ENCODE assay signal across 15 mouse cellular contexts in the genomic region with DNA sequence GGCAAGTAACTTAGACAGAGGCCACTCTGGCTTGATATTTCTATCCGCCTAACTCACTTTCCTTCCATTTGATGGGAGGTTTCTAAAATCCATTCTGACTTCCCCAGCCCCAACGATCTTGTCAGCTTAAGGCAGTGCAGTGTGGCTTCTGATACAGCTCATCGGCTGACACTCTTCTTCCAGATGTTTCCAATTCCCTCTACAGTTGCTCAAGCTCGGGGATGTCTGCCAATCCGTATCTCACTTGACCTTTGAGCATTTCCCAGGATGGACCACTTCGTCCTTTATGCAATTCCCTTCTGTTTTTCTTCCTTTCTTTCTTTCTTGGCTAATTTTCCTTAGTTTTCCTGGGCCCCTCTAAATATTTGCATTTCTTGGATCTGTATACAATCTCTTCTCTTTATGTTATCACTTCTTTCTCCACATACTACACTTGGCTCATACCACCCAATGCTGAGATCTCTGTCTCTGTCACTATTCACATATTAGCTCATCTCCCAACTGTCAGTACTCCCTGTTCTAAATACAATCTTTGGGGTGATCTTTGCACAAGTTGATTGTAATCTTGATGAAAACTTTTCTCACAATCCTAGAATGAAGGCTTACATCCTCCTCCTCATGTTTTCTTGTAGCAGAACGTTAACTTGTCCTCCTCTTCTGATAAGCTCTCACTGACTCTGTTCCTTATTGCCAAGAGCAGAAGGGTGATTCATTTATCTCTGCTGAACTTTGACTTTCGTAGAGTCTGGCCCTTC.
A peak's percentile ranks its signal among the peaks of the same experiment; 100 is the strongest.
DNase-seq lines count a peak whose midpoint lies in the region; ATAC-seq and TF ChIP-seq lines count a peak whose summit lies in the region.
"Had no signal": no experiment of that assay in that cellular context is flagged by ENCODE, and none has a peak within 500 bp of the region (broad histone marks: within the 10 kb centered on the region; RNA-seq: fewer than 3 reads in every experiment).

No protein-coding gene starts in this region.

- TF ChIP-seq CTCF in lung, postnatal 0 days (IDR thresholded peaks at IDR 0.05): no peak
- no peak for TF ChIP-seq CTCF in stomach, postnatal 0 days (IDR thresholded peaks at IDR 0.05; ENCODE audit: low read depth)

- no peaks in the 10 kb centered on the region for H3K36me3 ChIP-seq in lung, postnatal 0 days (ENCODE audit: insufficient read depth, low read length)
- no peaks in the 10 kb centered on the region for H3K36me3 ChIP-seq in stomach, postnatal 0 days (ENCODE audit: control insufficient read depth, insufficient read depth, low read length)
- H3K36me3 ChIP-seq: forebrain, embryonic 10.5 days; hindbrain, embryonic 15.5 days; midbrain, embryonic 15.5 days had no signal

- peak; percentile 6 for DNase-seq in adrenal gland, postnatal 10 days
- DNase-seq in adrenal gland, postnatal 25 days: no peak
- DNase-seq in 3T3-L1 (ENCODE audit: low read depth, low spot score): peak; percentile 70
- peak; percentile 68 to 79 for DNase-seq in heart, adult 9 months (ENCODE audit: low spot score in 2 of 2)
- DNase-seq in lung, postnatal 0 days (ENCODE audit: low spot score): peak; percentile 45
- DNase-seq in retina, embryonic 14.5 days (ENCODE audit: low spot score): no peak
- no peak for DNase-seq in layer of hippocampus, postnatal 10 days (ENCODE audit: low spot score in 2 of 2)
- no peak for DNase-seq in stomach, postnatal 0 days (ENCODE audit: low spot score)
- DNase-seq: cerebellum, adult 18-20 months; kidney, adult 11 months; kidney, postnatal 25 days; thymus, postnatal 4 days had no signal

- TF ChIP-seq EP300 in lung, postnatal 0 days (IDR thresholded peaks at IDR 0.05): no peak
- no peak for TF ChIP-seq EP300 in stomach, postnatal 0 days (optimal IDR thresholded peaks at IDR 0.05)

- ATAC-seq in lung, postnatal 0 days: peak; percentile 61; the same call in 1 of the 2 replicates
- no peak for ATAC-seq in stomach, postnatal 0 days (ENCODE audit: low FRiP score, low TSS enrichment)
- ATAC-seq: midbrain, embryonic 15.5 days had no signal

- no peaks in the 10 kb centered on the region for H3K27me3 ChIP-seq in lung, postnatal 0 days (replicated peaks; ENCODE audit: insufficient read depth, low read length)
- H3K27me3 ChIP-seq in stomach, postnatal 0 days (ENCODE audit: control insufficient read depth, insufficient read depth, low read length): no peaks in the 10 kb centered on the region
- H3K27me3 ChIP-seq: hindbrain, embryonic 15.5 days; midbrain, embryonic 15.5 days had no signal

- no peak overlapping the region for H3K9ac ChIP-seq in lung, postnatal 0 days (replicated peaks; ENCODE audit: low read depth)
- H3K9ac ChIP-seq in stomach, postnatal 0 days (ENCODE audit: low read length): no peak overlapping the region
- H3K9ac ChIP-seq: hindbrain, embryonic 15.5 days; midbrain, embryonic 15.5 days had no signal

- no peak overlapping the region for H3K4me3 ChIP-seq in lung, postnatal 0 days (ENCODE audit: low read depth, low read length)
- no peak overlapping the region for H3K4me3 ChIP-seq in stomach, postnatal 0 days (ENCODE audit: low read depth, low read length)
- H3K4me3 ChIP-seq: forebrain, embryonic 10.5 days; hindbrain, embryonic 15.5 days; midbrain, embryonic 15.5 days had no signal

- WGBS in lung, postnatal 0 days: 45% methylated on average over 8 of the region's 8 CpGs
- 66% methylated on average over 8 of the region's 8 CpGs for WGBS in stomach, postnatal 0 days

- no peaks in the 10 kb centered on the region for H3K9me3 ChIP-seq in lung, postnatal 0 days (ENCODE audit: low read length)
- no peaks in the 10 kb centered on the region for H3K9me3 ChIP-seq in stomach, postnatal 0 days (ENCODE audit: control insufficient read depth, low read length)
- H3K9me3 ChIP-seq: forebrain, embryonic 10.5 days; hindbrain, embryonic 15.5 days; midbrain, embryonic 15.5 days had no signal

- H3K27ac ChIP-seq in lung, postnatal 0 days (ENCODE audit: low read length): no peak overlapping the region
- H3K27ac ChIP-seq in stomach, postnatal 0 days (replicated peaks): no peak overlapping the region
- H3K27ac ChIP-seq: forebrain, embryonic 10.5 days; hindbrain, embryonic 15.5 days; midbrain, embryonic 15.5 days had no signal

- no peak overlapping the region for H3K4me2 ChIP-seq in lung, postnatal 0 days (replicated peaks; ENCODE audit: low read depth, low read length)
- H3K4me2 ChIP-seq in stomach, postnatal 0 days (replicated peaks; ENCODE audit: low read depth): no peak overlapping the region
- H3K4me2 ChIP-seq: hindbrain, embryonic 15.5 days; midbrain, embryonic 15.5 days had no signal

- no peaks in the 10 kb centered on the region for H3K4me1 ChIP-seq in lung, postnatal 0 days (ENCODE audit: insufficient read depth, low read depth, low read length)
- no peaks in the 10 kb centered on the region for H3K4me1 ChIP-seq in stomach, postnatal 0 days (replicated peaks; ENCODE audit: control insufficient read depth, insufficient read depth)
- H3K4me1 ChIP-seq: forebrain, embryonic 10.5 days; hindbrain, embryonic 15.5 days; midbrain, embryonic 15.5 days had no signal

Comparison
In these comparisons a context has a peak if more than half of its experiments do, and no peak if none do; other contexts are left out.
1. DNase-seq: peak in adrenal gland, postnatal 10 days (single experiment), 3T3-L1 (single experiment), heart, adult 9 months (2 of 2) and lung, postnatal 0 days (single experiment); none in adrenal gland, postnatal 25 days (single experiment), retina, embryonic 14.5 days (single experiment), layer of hippocampus, postnatal 10 days (0 of 2) and stomach, postnatal 0 days (single experiment).